Mouse (Mus musculus) adrenal gland, postnatal 10 days (tissue): ENCODE results near the gene Slc25a29. TPM values are rescaled to one million over a fixed set of nuclear protein-coding genes. Genes with fewer than 3 reads are reported as not detected.

Experiments
- DNase-seq: peaks from one replicate; pipeline ENCODE4 v3.0.0; 2021; ENCODE audit warnings: mixed read lengths
- microRNA-seq: library from miRNA; unstranded; fragments of <30 nt; microRNA quantifications from one replicate; pipeline ENCODE4 v1.2.0, GENCODE M21; 2021
- total RNA-seq, 2 experiments: library from RNA; stranded (reverse); gene quantifications; 2 replicates each; pipeline ENCODE4 v1.2.3; 2021

Gene Slc25a29
- total RNA-seq, 2 experiments from 2014 or later = 8.4 to 9.0 TPM

DNA sequence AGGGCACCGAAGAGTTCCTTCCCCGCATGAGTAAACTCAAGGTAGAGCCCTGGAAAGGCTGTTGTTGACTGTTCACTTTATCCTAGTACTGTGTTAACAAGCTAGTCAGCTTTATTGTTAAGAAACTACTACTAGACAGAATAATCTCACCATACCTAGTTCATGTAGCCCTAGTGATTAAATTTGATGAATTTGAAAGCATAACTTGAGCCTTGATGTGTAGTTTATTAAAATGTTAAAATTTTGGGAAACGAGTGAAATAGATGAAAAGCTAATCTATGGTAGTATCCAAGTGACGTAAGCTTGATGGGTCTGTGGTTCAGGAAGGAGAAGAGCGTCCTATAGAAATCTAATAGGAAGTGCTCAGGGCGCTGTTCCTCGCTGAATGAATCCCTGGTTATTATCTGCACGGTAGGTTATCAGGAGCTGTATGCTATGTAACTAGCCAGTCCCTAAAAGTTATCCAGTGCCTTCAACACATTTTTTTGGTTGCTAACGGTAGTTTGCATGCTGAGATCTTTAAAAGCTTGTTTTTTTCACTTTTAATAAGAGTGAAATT, 40.6 kb downstream of the Slc25a29 start:
- no peak for DNase-seq

DNA sequence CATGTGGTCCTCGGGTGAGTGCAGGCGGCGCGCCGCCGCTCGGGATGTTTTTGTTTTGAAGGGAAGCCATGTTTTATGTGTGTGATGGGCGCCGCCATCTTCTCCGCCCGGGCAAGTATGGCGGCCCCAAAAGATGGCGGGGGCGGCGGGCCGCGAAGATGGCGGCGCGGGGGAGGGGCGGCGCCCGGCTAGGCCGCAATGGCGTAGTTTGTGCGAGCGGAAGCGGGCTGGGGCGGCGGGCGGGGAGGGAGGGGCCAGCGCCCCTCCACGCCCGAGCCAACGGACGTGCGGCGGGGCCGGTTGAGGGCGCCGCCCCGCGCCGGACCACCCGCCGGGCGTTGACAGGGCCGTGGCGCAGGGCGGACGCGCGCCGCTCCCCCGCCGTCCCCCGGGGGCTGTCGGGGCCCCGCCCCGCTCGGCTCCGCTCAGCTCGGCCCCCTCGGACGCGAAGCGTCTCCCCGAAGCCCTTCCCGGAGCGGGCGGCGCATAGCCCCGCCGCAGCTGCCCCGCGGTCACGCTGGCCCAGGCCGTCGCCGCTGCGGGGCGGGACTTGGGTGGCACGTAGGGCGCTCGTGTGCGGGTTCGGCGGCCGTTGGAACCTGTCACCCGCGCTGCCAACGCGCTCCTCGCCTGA, 41.5 kb downstream of the Slc25a29 start:
- DNase-seq = peak; percentile 91

DNA sequence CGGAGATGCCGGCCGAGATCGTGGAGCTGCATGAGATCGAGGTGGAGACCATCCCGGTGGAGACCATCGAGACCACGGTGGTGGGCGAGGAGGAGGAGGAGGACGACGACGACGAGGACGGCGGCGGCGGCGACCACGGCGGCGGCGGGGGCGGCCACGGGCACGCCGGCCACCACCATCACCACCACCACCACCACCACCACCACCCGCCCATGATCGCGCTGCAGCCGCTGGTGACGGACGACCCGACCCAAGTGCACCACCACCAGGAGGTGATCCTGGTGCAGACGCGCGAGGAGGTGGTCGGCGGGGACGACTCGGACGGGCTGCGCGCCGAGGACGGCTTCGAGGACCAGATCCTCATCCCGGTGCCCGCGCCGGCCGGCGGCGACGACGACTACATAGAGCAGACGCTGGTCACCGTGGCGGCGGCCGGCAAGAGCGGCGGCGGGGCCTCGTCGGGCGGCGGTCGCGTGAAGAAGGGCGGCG, 42.2 kb downstream of the Slc25a29 start:
- DNase-seq = peak; percentile 53

GRCm38 (mm10) chr12:108792546-108793452, 42.9 kb downstream of the Slc25a29 start, which contains the start of gene Yy1:
TSS of gene Yy1 (plus strand) at chr12:108792973.
- peak; percentile 99 for DNase-seq

GRCm38 (mm10) chr12:108792152-108792545, 43.5 kb downstream of the Slc25a29 start:
- DNase-seq = peak; percentile 90

DNA sequence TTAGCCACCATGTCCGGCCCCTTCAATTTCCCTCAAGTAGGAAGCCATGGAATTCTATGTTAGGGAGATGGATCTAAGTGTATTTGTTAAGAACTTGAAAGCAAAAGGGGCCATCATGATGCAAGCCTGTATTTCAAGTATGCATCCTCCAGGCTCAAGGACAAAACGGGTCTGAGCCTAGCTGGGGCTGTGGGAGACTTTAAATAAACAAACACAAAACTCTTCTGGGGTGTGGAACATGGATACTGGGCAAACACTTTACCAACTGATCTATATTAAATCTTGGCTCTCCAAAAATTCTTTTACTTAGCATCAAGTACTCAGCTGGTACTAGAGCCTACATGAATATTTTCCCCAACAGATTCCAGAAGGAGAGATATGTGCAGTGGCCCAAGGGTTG, 48.4 kb downstream of the Slc25a29 start:
- DNase-seq = no peak

DNA sequence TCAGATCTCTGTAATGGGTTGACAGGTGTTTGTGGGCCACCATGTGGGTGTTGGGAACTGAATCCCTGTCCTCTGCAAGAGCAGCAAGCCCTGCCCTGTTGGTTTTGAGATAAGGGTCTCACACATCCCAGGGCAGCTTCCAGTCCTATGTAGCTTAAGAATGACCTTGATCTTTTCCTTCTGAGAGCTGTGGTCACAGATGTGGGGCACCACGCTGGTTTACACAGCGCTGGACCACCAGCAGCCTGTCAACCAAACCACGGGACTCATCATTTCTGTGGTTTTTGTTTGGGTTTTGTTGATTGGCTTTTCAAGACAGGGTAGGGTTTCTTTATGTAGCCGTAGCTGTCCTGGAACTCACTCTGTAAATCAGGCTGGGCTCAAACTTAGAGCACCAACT, 50.5 kb downstream of the Slc25a29 start:
- DNase-seq = no peak

- no peak for DNase-seq
These were observed 55.4 kb downstream of the Slc25a29 start for GRCm38 (mm10) chr12:108780108-108780877.

Small RNA genes lying within 50 kb of the gene (microRNA-seq; reads per million reads assigned to microRNA genes)
- 102 reads per million, percentile 45 among the genes with 10 or more reads in this experiment for gene Mir345

Other genes with a start within 250 kb of the Slc25a29 start
- not detected for gene Degs2, start 133.6 kb downstream of the Slc25a29 start, total RNA-seq
- gene Yy1, start 42.9 kb downstream of the Slc25a29 start, total RNA-seq = 10 to 100 TPM; 59.8 to 66.4 TPM
- 100 to 1,000 TPM in 1 of 2 experiments, 10 to 100 TPM in 1; 49.1 to 181 TPM for gene Slc25a47, start 163 bp upstream of the Slc25a29 start, total RNA-seq
- 1 to 10 TPM; 6.6 to 7.1 TPM for gene Wdr25, start 57.7 kb upstream of the Slc25a29 start, total RNA-seq
- gene Wars, start 58.3 kb upstream of the Slc25a29 start, total RNA-seq = 10 to 100 TPM; 48.8 to 51.5 TPM
- gene Begain, start 232.3 kb upstream of the Slc25a29 start, total RNA-seq = 1 to 10 TPM; 6.9 to 9.9 TPM